Mouse (Mus musculus) hindbrain, postnatal 0 days (tissue): Measurements from ENCODE around the gene Epop. TPM values are rescaled to one million over a fixed set of nuclear protein-coding genes. Genes with fewer than 3 reads are reported as not detected.

Experiments used
- ATAC-seq: fragments of 200-750 bp; cut with Nextera tagmentation; 2 replicates; pipeline ENCODE4 v1.8.0; 2017; ENCODE audit warnings: mild to moderate bottlenecking, moderate TSS enrichment, moderate library complexity
- DNase-seq: peaks from one replicate; pipeline ENCODE4 v3.0.0-alpha.2; 2015; ENCODE audit warnings: low spot score
- H3K27ac ChIP-seq: fragments of 300-500 bp; sonication (generic); 2 replicates; pipeline ENCODE4 v1.5.1; 2014; ENCODE audit warnings: mild to moderate bottlenecking
- H3K27me3 ChIP-seq: fragments of 300-500 bp; sonication (generic); 2 replicates; pipeline ENCODE4 v1.6.1; 2014; ENCODE audit warnings: low read length, mixed read lengths; ENCODE audit not compliant: insufficient read depth
- H3K36me3 ChIP-seq: fragments of 300-500 bp; sonication (generic); 2 replicates; pipeline ENCODE4 v1.6.1; 2014; ENCODE audit warnings: low read length, mixed read lengths; ENCODE audit not compliant: insufficient read depth
- H3K4me1 ChIP-seq: fragments of 300-500 bp; sonication (generic); 2 replicates; pipeline ENCODE4 v1.6.1; 2014; ENCODE audit warnings: antibody characterized with exemption, low read length, mixed read lengths; ENCODE audit not compliant: insufficient read depth
- H3K4me2 ChIP-seq: fragments of 300-500 bp; sonication (generic); 2 replicates; pipeline ENCODE4 v1.6.1; 2014; ENCODE audit warnings: low read depth, mild to moderate bottlenecking, low read length, moderate library complexity, mixed read lengths
- H3K4me3 ChIP-seq: fragments of 300-500 bp; sonication (generic); 2 replicates; pipeline ENCODE4 v1.5.1; 2014; ENCODE audit warnings: low read length
- H3K9ac ChIP-seq: fragments of 300-500 bp; sonication (generic); replicated peaks from 2 replicates; pipeline ENCODE4 v1.6.1; 2014; ENCODE audit warnings: mild to moderate bottlenecking, low read length, moderate library complexity, mixed read lengths
- H3K9me3 ChIP-seq: fragments of 300-500 bp; sonication (generic); 2 replicates; pipeline ENCODE4 v1.6.1; 2016; ENCODE audit warnings: low read length, mixed read lengths
- CTCF ChIP-seq: IDR thresholded peaks from 2 replicates; pipeline ENCODE4 v1.5.1; 2016; ENCODE audit warnings: antibody characterized with exemption, control low read depth, low read depth
- WGBS: fragments of 180-500 bp; shearing (Covaris S2); extraction: QIAGEN DNeasy Blood & Tissue Kit; methylation state at CpG from one replicate; pipeline ENCODE4 v1.1.7; 2014; 5-methylcytosine and 5-hydroxymethylcytosine counted together
- polyA plus RNA-seq: library from polyadenylated mRNA; unstranded; fragments of >200 nt; fragmentation: Nextera tagmentation; extraction: Ambion mirVana; gene quantifications from 2 replicates; pipeline ENCODE4 v1.2.1, GENCODE M21; 2015
- total RNA-seq: library from RNA; depleted of rRNA; stranded (reverse); fragments of >200 nt; gene quantifications from 2 replicates; pipeline ENCODE4 v1.2.3, GENCODE M21; 2014

Epop gene
- total and polyA plus RNA-seq, 2 experiments from 2014 or later: 2.4 to 11.0 TPM

- TF ChIP-seq CTCF: no peak
- ATAC-seq: no peak
Measured at GRCm38 (mm10) chr11:97609743-97610142, 19.8 kb downstream of the Epop start.

DNA sequence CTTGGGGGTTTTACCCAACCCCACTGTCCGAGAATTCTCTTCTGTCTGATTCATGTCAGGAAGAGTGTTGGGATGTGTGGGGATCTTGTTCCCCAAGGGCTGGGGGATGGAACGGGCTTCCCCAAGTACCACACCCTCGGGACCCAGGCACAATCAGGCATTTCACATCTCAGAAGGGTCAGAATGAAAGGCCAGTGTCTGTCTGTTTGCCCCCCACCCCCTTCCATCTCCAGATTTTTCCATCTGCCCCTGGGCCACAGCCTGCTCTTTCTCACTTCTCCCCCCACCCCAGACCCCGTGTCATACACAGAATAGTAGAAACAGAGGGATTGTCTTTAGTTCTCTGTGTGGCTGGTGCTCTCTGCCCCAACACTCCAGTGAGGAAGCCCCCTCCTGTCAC is 20.6 kb downstream of the Epop start:
- Histone ChIP-seq H3K36me3 (no peaks in the 10 kb centered on the region), H3K4me3 (no peak overlapping the region), H3K4me2 (no peak overlapping the region), H3K27ac (no peak overlapping the region), H3K9ac (no peak overlapping the region), H3K4me1 (no peaks in the 10 kb centered on the region), H3K27me3 (no peaks in the 10 kb centered on the region), H3K9me3 (no peaks in the 10 kb centered on the region)
- ATAC-seq: no peak
- TF ChIP-seq CTCF: no peak
- 65% methylated on average over 4 of the region's 4 CpGs for WGBS
- no peak for DNase-seq

More at GRCm38 (mm10) chr11:97609743-97610142, 19.8 kb downstream of the Epop start:
- no peaks in the 10 kb centered on the region for H3K36me3 ChIP-seq
- H3K4me1 ChIP-seq: no peaks in the 10 kb centered on the region
- no peaks in the 10 kb centered on the region for H3K9me3 ChIP-seq
- H3K27ac ChIP-seq: no peak overlapping the region
- no peak overlapping the region for H3K4me3 ChIP-seq
- no peaks in the 10 kb centered on the region for H3K27me3 ChIP-seq
- H3K4me2 ChIP-seq: no peak overlapping the region
- DNase-seq: no peak
- H3K9ac ChIP-seq: no peak overlapping the region
- 88% methylated on average over 13 of the region's 13 CpGs for WGBS

GRCm38 (mm10) chr11:97607056-97607725 is 22.3 kb downstream of the Epop start:
- no peak for ATAC-seq
- WGBS: 94% methylated on average over 7 of the region's 8 CpGs

GRCm38 (mm10) chr11:97603891-97604290 is 25.6 kb downstream of the Epop start:
- H3K4me3 ChIP-seq: no peak overlapping the region
- H3K36me3 ChIP-seq: no peaks in the 10 kb centered on the region
- DNase-seq (no peak), ATAC-seq (no peak)
- H3K27me3 ChIP-seq: no peaks in the 10 kb centered on the region
- no peak overlapping the region for H3K4me2 ChIP-seq
- no peaks in the 10 kb centered on the region for H3K9me3 ChIP-seq
- H3K4me1 ChIP-seq: no peaks in the 10 kb centered on the region
- no peak overlapping the region for H3K9ac ChIP-seq
- no peak for TF ChIP-seq CTCF
- WGBS: 75% methylated on average over 10 of the region's 10 CpGs
- H3K27ac ChIP-seq: no peak overlapping the region

More at GRCm38 (mm10) chr11:97607056-97607725, 22.3 kb downstream of the Epop start:
- no peak overlapping the region for H3K9ac ChIP-seq
- no peak for TF ChIP-seq CTCF
- no peaks in the 10 kb centered on the region for H3K36me3 ChIP-seq
- H3K27me3 ChIP-seq: no peaks in the 10 kb centered on the region
- no peak overlapping the region for H3K4me2 ChIP-seq
- H3K9me3 ChIP-seq: no peaks in the 10 kb centered on the region
- no peak overlapping the region for H3K4me3 ChIP-seq
- no peak for DNase-seq
- no peaks in the 10 kb centered on the region for H3K4me1 ChIP-seq
- H3K27ac ChIP-seq: no peak overlapping the region

DNA sequence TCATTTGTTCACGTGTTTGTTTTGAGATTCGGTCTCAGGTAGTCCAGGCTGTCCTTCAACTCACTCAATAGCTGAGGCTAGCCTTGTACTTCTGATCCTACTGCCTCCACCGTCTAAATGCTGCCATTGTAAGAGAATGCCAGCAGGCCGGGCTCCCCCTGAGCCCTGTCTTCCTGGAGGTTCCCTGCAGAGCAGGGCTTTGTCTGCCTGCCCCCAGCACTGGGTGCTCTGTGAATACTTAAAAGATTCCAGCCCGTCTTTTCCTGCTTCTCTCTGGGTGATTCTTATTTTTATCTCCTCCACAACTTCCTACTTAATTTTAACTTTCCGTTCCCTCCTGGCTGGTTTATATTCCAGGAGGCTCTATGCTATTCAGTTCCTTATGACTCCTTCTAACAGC is 27.3 kb downstream of the Epop start:
- no peak overlapping the region for H3K4me2 ChIP-seq
- H3K27me3 ChIP-seq: no peaks in the 10 kb centered on the region
- no peaks in the 10 kb centered on the region for H3K9me3 ChIP-seq
- no peak overlapping the region for H3K9ac ChIP-seq
- ATAC-seq: no peak
- H3K4me3 ChIP-seq: no peak overlapping the region
- H3K36me3 ChIP-seq: no peaks in the 10 kb centered on the region
- no peak for TF ChIP-seq CTCF
- WGBS: 18% methylated on average over 6 of the region's 6 CpGs
- DNase-seq: no peak
- no peak overlapping the region for H3K27ac ChIP-seq
- H3K4me1 ChIP-seq: no peaks in the 10 kb centered on the region

GRCm38 (mm10) chr11:97599104-97599503 is 30.4 kb downstream of the Epop start:
- no peak for TF ChIP-seq CTCF
- WGBS: 89% methylated on average over 8 of the region's 8 CpGs
- DNase-seq (no peak), ATAC-seq (no peak)
- H3K36me3 ChIP-seq: no peaks in the 10 kb centered on the region
- no peak overlapping the region for H3K4me3 ChIP-seq
- no peak overlapping the region for H3K27ac ChIP-seq
- H3K27me3 ChIP-seq: no peaks in the 10 kb centered on the region
- no peaks in the 10 kb centered on the region for H3K9me3 ChIP-seq
- H3K4me2 ChIP-seq: no peak overlapping the region
- no peak overlapping the region for H3K9ac ChIP-seq
- H3K4me1 ChIP-seq: no peaks in the 10 kb centered on the region

GRCm38 (mm10) chr11:97597945-97598691 is 31.4 kb downstream of the Epop start:
- Histone ChIP-seq H3K27ac (no peak overlapping the region), H3K4me3 (no peak overlapping the region), H3K36me3 (no peaks in the 10 kb centered on the region), H3K9ac (no peak overlapping the region), H3K9me3 (no peaks in the 10 kb centered on the region), H3K4me1 (no peaks in the 10 kb centered on the region), H3K4me2 (no peak overlapping the region), H3K27me3 (no peaks in the 10 kb centered on the region)
- 79% methylated on average over 10 of the region's 10 CpGs for WGBS
- no peak for TF ChIP-seq CTCF
- no peak for ATAC-seq
- no peak for DNase-seq
